Mouse (Mus musculus): ENCODE results near the gene Mrps15.

- no peak for TF ChIP-seq POLR2A (IDR thresholded peaks at IDR 0.05; ENCODE audit: low read depth, low read length)
- no peak for TF ChIP-seq CTCF (IDR thresholded peaks at IDR 0.05; ENCODE audit: borderline replicate concordance, insufficient read depth, low read length)
Measured at GRCm38 (mm10) chr4:126024303-126024900, 22.3 kb upstream of the Mrps15 start, which contains the start of gene Csf3r.
